Mouse (Mus musculus) E14TG2a.4 (cell line): ENCODE results near the gene Srebf1.
A peak's percentile ranks its signal among the peaks of the same experiment; 100 is the strongest.

Source experiments
- H3K27me3 ChIP-seq: 2 replicates; pipeline ENCODE4 v1.6.1; 2014; ENCODE audit warnings: low read length, control low read depth; ENCODE audit not compliant: insufficient read depth
- H3K36me3 ChIP-seq: 2 replicates; pipeline ENCODE4 v1.6.1; 2014; ENCODE audit warnings: low read length, control low read depth; ENCODE audit not compliant: insufficient read depth
- H3K4me1 ChIP-seq: replicated peaks from 2 replicates; pipeline ENCODE4 v1.6.1; 2014; ENCODE audit warnings: low read depth, low read length, control low read depth
- H3K4me3 ChIP-seq: replicated peaks from 2 replicates; pipeline ENCODE4 v1.5.1; 2014; ENCODE audit warnings: mild to moderate bottlenecking, low read length
- H3K9me3 ChIP-seq: 2 replicates; pipeline ENCODE4 v1.6.1; 2014; ENCODE audit warnings: low read length, control low read depth
- CTCF ChIP-seq: conservative IDR thresholded peaks from 2 replicates; pipeline ENCODE4 v1.5.1; 2014; ENCODE audit warnings: low read length
- NANOG ChIP-seq: IDR thresholded peaks from 2 replicates; pipeline ENCODE4 v1.6.1; 2014; ENCODE audit warnings: borderline replicate concordance, low read length, mixed read lengths
- POU5F1 ChIP-seq: IDR thresholded peaks from 2 replicates; pipeline ENCODE4 v1.6.1; 2014; ENCODE audit warnings: low read length, borderline replicate concordance

Gene Srebf1

DNA sequence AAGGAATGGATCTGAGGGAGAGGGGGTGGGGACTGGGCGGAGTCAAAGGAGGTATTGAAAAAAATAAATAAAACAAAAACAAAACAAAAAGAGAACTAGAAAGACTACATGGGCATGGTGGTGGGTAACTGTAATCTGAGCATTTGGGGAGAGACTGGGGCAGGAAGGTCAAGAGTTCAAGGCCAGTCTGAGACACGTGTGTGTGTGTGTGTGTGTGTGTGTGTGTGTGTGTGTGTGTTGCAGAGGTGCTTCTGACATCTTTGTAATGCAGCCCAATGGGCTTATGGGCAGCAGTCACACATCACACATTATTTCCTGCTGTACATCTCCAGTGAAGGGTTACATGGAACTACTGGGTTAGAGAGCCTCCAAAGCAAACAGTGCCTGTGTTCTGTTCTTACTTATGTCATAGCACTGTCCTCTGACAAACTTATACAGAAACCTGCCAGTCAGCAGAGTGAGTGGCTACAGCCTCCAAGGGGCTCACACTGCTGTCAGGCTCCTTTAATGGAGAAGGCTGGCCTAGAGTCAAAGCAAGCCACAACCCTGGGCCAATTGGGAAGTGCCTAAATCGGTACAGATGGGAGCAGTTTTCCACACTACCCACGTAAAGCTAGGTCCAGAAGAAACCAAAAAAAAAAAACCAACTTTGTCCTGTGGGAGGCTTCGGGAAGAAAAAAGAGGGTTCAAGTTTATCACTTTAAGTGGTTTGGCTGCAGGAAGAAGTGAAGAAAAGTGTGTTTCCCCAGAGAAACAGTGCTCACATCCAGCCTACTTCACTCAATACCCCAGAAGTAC lies 25.6 kb upstream of the Srebf1 start:
- Histone ChIP-seq H3K36me3 (no peaks in the 10 kb centered on the region), H3K4me1 (peaks cover 26% of the 10 kb centered on the region), H3K9me3 (no peaks in the 10 kb centered on the region), H3K27me3 (no peaks in the 10 kb centered on the region), H3K4me3 (no peak overlapping the region)
- no peak for TF ChIP-seq POU5F1
- TF ChIP-seq CTCF, result no peak
- no peak for TF ChIP-seq NANOG

DNA sequence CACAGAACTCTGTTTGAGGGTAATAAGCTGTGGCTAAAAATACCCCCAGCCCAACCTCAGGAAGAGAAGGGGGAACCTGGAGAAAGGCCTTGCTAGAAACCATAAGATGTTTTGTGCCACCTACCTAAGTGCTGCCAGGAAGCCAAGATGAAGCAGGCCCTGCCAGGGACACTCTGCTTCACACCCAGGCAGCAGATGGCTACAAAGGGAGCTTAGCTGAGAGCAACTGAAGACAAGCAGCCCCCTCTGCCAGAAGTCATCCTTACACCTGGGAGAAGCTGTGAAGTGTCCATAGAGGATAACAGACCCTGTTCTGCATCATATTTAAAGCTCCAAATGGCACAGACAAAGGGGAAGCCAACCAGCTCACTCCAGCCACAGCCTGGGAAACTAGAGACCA lies 23.7 kb upstream of the Srebf1 start:
- H3K4me1 ChIP-seq, result peaks cover 26% of the 10 kb centered on the region
- H3K4me3 ChIP-seq, result no peak overlapping the region
- H3K9me3 ChIP-seq, result no peaks in the 10 kb centered on the region
- 0 out of 2 replicates have a peak, but pooled peaks cover 8% of the 10 kb centered on the region for H3K36me3 ChIP-seq
- TF ChIP-seq POU5F1 (no peak), NANOG (no peak), CTCF (no peak)
- H3K27me3 ChIP-seq, result no peaks in the 10 kb centered on the region

DNA sequence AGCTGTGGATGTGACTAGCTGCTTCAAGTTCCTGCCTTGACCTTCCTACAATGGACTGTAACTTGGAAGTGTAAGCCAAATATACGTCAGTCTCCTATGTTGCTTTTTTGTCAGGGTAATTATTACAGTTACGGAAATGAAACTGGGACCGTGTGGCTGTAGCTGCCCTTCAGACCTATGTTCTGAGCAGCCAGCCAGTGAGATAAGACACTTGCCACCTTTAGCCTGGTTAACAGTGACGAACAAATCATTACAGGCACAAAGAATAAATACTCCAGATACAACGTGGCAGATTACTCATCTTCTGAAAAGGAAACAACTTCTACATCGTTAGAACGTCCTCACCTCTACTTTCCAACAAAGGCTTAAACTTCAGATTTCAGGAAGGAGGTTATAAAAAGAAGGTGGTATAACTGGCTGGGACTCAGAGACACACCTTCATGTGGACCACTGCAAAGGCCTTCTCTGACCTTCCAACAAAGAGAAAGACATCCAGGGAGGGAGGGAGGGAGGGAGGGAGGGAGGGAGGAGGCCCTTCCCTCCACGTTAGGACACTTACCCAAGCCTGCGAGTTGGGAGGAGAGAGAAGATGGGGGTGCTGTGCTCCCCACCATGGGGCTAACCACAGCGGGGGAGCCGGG lies 22.2 kb upstream of the Srebf1 start:
- TF ChIP-seq NANOG (no peak), POU5F1 (no peak), CTCF (no peak)
- no peaks in the 10 kb centered on the region for H3K9me3 ChIP-seq
- 0 out of 2 replicates have a peak, but pooled peaks cover 14% of the 10 kb centered on the region for H3K36me3 ChIP-seq
- H3K27me3 ChIP-seq, result no peaks in the 10 kb centered on the region
- no peak overlapping the region for H3K4me3 ChIP-seq
- H3K4me1 ChIP-seq, result peaks cover 26% of the 10 kb centered on the region

DNA sequence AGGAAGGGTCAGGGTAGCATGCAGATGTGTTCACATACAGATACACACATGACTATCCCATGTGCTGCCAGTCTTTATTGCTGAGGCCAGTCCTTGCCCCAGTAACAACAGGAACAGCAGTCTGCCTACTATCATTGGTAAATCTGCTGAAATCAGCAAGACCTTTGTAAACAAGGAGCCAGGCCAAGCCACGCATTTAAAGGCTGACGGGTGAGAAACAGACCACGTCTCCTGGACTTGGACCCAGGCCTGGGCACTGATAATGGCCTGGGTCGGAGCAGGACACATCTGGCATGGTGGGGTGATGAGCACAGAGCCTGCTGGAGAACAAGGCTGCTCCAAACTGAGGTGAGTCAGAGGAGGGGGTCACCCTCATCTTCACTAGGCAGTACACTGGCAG lies 18.1 kb upstream of the Srebf1 start:
- Histone ChIP-seq H3K4me3 (no peak overlapping the region), H3K9me3 (no peaks in the 10 kb centered on the region), H3K36me3 (0 out of 2 replicates have a peak, but pooled peaks cover 14% of the 10 kb centered on the region), H3K27me3 (no peaks in the 10 kb centered on the region), H3K4me1 (peaks cover 11% of the 10 kb centered on the region)
- TF ChIP-seq POU5F1, result no peak
- TF ChIP-seq CTCF, result no peak
- TF ChIP-seq NANOG, result no peak

DNA sequence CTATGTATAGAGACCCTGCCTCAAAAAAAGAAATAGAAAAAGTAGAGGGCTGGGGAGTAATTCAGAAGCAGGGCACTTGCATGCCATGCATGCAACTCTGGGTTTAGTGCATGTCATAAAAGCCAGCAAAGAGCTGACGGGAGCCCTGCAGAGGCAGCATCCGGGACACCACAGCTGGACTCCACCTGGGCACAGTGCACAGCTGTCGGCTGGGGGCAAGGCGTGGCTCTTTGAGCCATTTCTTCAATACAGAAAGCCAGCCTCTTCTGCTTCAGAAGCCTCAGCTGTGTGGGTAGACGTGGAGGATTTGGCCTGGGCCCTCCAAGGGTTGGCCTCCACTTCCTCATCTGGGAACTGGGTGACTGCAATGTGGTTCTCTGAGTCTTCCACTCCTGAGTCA lies 13.0 kb upstream of the Srebf1 start:
- H3K36me3 ChIP-seq, result 0 out of 2 replicates have a peak, but pooled peaks cover under 1% of the 10 kb centered on the region
- TF ChIP-seq POU5F1 (no peak), CTCF (no peak), NANOG (no peak)
- H3K9me3 ChIP-seq, result no peaks in the 10 kb centered on the region
- H3K27me3 ChIP-seq, result no peaks in the 10 kb centered on the region
- no peak overlapping the region for H3K4me3 ChIP-seq
- H3K4me1 ChIP-seq, result peaks cover 46% of the 10 kb centered on the region

DNA sequence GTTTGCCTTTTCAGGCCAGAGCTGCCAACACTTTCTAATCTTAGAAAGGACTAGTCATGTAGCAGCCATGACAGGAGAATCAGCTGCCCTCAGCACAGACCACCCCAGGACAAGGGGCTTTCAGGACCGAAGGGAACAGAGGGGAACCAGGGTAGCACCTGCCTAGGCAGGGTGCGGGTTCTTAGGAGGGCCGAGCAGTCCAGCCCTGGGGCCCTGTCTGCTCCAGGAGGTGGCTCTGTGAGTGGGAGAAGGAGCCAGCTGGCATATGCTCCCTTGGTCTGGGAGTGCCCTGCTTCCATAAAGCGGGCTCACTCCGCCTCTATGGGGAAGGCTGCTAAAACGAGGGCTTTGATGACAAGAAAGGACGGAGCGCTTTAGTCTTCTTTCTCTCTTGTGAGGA lies 10.9 kb upstream of the Srebf1 start:
- peak overlapping the region; percentile 41 for H3K4me3 ChIP-seq
- TF ChIP-seq NANOG (no peak), POU5F1 (no peak), CTCF (no peak)
- H3K27me3 ChIP-seq, result no peaks in the 10 kb centered on the region
- peaks cover 55% of the 10 kb centered on the region for H3K4me1 ChIP-seq
- peaks cover 14% of the 10 kb centered on the region; the same call in 1 of the 2 replicates for H3K36me3 ChIP-seq
- no peaks in the 10 kb centered on the region for H3K9me3 ChIP-seq

DNA sequence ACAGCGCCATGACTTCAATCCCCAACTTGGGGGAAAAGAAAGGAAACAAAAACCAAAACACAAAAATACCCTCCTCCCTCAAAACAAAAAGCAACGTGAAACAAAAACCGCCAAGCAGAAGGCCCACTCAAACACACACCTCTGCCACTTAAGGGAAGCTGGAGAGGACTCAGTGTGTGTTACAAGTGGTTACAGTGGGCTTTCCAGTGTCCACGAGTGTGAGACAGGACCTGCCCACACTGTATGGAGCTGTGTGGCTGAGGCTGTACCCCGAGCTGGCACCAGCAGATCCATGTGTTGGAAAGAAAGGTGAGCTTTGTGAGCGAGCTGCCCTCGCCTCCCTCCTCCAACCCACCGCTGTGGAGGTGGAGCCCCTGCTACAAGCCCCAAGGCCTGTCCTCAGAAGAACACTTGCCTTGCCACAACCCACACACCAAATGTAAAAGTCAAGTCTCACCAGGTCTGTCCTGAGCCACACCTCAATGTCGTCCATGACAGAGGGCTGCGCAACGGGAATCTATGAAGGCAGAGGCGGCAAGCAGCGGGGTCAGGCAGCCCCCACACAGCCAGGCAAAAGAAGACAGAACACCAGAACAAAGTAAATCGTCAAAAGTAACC lies 10.2 kb upstream of the Srebf1 start:
- Histone ChIP-seq H3K4me3 (peak overlapping the region; percentile 41), H3K4me1 (peaks cover 55% of the 10 kb centered on the region), H3K9me3 (no peaks in the 10 kb centered on the region), H3K27me3 (no peaks in the 10 kb centered on the region), H3K36me3 (peaks cover 15% of the 10 kb centered on the region; the same call in 1 of the 2 replicates)
- TF ChIP-seq CTCF (no peak), NANOG (no peak), POU5F1 (no peak)

DNA sequence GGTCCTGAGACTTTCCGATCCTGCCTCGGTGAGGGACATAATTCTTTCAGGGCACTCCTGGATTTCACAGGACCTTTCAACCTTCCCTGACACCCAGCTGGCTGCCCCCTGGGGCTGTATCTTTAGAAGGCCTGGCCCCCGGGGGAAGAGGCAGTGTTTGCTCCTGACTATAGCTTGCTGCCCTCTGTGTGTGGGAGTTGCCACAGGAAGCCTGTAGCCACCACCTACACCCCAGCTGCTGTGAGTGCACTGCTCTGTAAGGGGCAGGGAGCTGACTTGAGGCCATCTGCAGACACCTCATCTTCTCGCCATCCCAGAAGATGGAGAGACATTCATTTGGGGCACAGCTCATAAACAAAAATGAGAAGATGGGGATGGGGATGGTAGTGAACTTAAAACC lies 9.6 kb upstream of the Srebf1 start:
- H3K4me1 ChIP-seq, result peaks cover 55% of the 10 kb centered on the region
- TF ChIP-seq CTCF (no peak), NANOG (no peak), POU5F1 (no peak)
- peak overlapping the region; percentile 41; the same call in 1 of the 2 replicates for H3K4me3 ChIP-seq
- H3K9me3 ChIP-seq, result no peaks in the 10 kb centered on the region
- H3K27me3 ChIP-seq, result peaks cover 3% of the 10 kb centered on the region; the same call in 1 of the 2 replicates
- H3K36me3 ChIP-seq, result peaks cover 15% of the 10 kb centered on the region; the same call in 1 of the 2 replicates
